Mouse (Mus musculus) NIH3T3 (cell line): Measurements from ENCODE around the gene Mfsd4b5.
"Not testable (repeated sequence)": the region's sequence is repeated elsewhere in the genome, so short reads cannot be mapped to it uniquely, and the experiment has no call there.

ENCODE experiments used
- DNase-seq: peaks from one replicate; pipeline ENCODE4 v3.0.0-alpha.2; 2012; ENCODE audit warnings: low read depth

The Mfsd4b5 gene

DNA sequence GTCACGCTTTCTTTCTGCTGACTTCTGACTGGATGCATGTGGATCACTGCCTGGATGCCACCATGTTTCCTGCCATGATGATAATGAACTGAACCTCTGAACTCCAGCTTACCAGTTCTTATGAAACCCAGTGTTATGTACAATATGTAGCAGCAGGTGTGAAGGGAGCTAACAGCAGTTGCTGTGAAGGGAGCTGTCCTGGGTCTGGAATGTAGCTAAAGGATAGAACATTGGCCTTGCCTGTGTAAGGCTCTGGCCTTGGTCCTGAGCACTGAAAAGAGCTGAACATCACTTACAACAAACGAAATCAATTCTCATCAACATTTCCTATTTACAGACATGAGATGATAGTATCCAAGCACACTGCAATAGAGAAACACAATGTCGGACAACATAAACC is 18.9 kb downstream of the Mfsd4b5 start:
- DNase-seq, result peak; percentile 73

DNA sequence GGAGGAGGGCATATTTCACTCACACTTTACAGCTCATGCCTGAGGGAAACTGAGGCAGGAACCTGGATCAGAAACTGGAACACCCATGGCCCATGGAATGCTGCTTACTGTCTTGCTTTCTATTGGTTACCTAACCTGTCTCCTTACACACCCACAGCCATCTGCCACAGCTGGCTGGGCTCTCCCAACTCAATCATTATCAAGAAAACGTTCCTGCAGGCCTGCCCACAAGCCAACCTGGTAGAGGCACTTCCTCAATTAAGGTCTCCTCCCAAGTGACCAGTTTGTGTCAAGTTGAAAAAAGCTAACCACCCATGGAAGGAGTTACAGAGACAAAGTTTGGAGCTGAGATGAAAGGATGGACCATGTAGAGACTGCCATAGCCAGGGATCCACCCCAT is 24.5 kb downstream of the Mfsd4b5 start:
- no peak for DNase-seq

DNA sequence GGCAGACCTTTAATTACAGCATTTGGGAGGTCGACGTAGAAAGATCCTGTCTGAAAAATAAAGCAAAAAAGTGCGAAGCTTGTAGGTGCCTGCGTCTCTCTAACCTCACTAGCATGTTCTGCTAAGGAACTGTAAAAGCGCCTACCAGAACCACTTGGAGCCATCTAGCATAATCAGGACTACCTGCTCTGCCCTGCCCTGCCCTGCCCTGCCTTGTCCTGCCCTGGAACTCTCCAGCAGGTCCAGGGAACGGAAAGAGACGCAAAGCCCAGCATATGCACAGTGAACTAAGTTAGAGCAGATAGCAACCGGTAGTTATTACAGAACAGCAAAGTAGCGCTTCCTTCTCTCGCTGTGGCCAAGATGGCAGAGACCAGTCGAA is 26.0 kb downstream of the Mfsd4b5 start:
- DNase-seq, result no peak

DNA sequence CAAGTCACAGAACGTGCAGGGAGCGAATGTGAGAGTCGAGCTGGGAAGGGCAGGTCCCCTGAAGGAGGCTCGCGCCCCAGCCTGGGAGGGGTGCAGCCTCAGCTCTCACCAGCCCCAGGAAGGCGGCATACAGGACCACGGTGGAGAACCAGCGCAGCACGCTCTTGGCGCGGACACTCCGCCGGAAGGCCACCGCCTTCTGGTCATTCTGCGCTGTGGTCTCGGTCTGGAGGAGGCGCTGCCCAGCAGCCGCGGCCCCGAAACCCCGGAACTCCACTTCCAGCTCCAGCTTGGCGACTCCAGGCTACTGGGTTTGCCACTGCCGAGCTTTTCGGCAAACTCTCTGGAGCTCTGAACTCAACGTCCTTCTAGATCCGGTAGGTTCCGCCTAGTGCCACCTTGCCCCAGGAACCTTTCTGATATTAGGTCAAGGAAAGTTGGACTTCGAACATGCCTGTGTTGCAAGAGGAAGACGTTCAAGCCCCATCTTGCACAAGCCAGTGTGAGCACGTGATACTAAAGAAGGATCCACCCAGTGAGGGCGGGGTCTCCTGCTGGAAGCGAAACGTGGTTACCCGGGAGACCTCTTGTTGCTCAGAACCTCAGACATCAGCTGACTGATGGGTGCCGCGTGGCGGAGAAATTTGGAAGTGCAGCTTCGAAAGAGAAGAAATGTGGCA is 26.5 kb downstream of the Mfsd4b5 start, which contains the start of gene Mfsd4b3:
Gene Mfsd4b3, minus strand, starts transcription at position 393 of the 680 bp plus-strand sequence.
- DNase-seq, result peak; percentile 95

DNA sequence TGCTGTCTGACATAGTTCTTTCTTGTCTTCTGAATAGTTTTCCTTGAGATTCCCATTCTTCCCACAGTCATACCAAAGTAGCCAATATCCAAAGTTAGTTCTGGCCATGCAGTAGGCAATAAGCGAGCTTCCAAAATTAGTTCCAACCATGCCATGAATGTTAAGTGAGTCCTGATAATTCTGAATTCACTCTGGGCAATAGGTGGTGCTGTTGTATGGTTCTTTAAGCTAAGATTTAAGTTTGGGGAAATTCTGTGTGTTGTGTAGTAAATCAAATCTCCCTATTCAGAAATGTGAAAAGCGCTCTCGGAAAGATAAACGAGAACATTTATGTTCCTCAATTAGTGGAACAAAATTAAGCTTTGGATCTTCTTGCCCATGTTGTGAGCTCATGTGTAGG is 28.2 kb downstream of the Mfsd4b5 start:
- peak; percentile 75 for DNase-seq

DNA sequence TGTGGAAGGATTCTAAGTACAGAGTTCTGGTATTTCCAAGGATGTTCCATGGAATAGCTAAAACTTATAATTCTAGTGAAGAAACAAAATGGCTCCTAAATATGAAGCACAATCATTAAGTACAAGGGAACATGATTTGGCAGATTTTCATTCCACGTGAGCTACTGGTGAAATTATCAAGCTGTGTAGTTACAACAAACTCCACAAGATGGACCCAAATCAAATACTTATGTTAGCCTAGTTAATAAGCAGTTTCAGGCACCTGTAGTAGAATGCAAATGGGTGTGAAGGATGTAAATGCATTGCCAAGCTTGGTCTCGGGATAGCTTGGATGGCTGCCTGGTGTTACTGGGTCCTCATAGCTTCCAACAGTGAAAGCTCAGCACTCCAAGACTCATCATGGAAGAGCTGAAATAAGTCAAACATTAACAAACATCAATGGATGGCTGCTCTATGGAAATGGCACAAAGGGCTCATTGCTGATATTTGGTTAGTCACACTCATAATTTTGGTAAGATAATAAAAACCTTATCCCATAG is 30.0 kb downstream of the Mfsd4b5 start:
- no peak for DNase-seq

DNA sequence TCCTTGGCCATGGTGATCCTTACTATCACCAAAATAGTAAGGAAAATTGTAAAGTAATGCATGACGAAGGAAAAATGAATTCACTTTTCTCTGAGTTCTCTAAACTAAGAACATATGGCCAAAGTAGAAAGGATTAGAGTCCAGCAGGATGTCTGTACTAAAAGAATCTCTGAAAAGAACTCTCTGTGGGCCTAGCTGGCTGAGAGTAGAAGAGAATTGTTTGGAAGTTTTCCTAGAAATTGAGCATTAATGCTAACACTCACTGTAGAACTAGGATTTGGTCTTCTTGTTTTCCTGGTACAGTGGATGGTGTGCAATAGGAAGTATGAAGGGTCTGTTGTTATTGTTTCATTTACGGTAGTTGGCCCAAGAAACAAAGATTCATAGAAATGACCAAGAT is 31.3 kb downstream of the Mfsd4b5 start:
- DNase-seq, result peak; percentile 53

DNA sequence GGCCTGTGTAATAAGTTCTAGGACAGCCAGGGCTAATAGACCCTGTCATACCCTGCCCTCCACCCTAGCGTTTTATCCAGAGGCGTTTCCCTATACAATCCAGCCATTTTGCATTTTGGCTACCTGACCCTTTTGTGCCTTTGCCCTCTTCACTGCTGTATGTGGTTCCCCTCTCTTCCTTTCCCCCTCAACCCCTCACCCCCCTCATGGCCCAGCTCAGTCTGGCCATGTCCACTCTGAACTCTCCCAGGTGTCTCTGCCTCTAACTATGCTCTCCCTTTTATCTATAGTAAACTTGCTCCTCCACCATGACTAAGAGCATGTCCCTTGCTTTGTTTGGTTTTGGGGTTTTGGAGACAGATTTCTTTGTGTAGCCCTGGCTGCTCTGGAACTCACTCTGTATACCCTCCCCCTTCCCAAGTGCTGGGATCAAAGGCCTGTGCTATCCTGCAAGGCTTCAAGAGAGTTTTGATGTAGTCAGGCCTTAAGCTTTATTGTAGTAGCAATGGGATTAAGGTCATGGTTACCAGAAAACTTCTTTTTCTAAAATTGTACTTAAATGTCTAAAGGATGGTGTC is 37.0 kb downstream of the Mfsd4b5 start:
- DNase-seq, result no peak

DNA sequence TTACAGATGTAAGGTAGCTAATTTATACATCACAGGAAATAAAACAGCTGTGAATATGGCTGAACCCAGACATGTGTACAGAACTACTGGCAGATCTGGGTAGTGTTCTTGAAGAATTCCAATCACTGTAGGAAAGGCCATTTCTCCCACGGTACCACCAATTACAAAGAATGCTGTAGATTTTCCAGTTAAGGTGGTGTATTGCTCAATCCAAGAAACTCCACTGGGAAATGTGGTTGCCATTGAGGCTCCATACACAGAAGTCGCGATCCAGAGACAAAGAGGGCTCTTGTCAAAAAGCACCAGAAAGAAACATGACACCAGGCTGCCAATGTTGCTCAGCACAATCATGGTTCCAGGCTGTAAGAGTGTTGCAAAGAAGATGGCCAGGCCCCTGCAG is 39.3 kb downstream of the Mfsd4b5 start:
- peak; percentile 27 for DNase-seq

DNA sequence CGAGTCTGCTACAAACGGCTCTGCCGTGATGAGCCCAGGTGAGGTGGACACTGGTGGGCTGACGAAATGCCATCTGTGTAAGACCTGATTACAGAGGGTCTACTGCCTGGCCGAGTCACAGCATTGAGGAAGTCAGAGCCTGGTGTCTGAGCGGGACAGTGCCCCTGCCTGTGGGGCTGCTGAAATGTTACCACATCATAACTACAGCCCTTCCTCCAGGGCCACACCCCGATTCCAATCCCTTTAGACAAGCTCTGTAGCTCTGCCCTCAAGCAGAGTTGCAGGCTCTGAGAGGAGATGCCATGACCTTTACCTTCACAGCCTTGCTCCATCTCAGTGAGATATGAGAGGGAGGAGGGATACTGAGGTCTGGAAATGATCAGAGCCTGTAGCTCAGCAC is 49.9 kb downstream of the Mfsd4b5 start:
- DNase-seq, result peak; percentile 29

DNA sequence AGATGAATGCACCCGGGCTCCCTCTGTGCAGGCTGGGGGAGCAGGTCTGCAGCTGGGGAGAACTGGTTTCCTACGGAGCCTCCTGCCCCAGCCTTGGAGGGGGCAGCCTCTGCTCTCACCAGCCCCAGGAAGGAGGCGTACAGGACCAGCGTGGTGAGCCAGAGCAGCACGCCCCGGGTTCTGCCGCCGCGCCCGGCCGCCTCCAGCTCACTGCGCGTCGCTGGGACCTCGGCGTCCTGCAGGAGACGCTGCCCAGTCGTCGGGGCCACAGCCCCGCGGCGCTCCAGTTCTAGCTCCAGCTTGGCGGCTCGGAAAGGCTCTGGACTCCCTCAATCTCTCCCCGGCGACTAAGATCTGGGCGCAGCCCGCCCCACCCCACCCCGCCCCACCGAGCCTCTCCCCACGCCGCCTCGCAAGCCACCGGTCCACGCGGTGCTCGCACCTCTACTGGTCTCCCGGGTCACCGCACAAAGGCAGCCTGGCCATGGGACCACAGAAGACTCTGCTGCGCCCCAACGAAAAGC is 59.8 kb downstream of the Mfsd4b5 start, which contains the start of gene Mfsd4b2:
Gene Mfsd4b2, minus strand, starts transcription at position 308 of the 524 bp plus-strand sequence.
- no peak for DNase-seq

DNA sequence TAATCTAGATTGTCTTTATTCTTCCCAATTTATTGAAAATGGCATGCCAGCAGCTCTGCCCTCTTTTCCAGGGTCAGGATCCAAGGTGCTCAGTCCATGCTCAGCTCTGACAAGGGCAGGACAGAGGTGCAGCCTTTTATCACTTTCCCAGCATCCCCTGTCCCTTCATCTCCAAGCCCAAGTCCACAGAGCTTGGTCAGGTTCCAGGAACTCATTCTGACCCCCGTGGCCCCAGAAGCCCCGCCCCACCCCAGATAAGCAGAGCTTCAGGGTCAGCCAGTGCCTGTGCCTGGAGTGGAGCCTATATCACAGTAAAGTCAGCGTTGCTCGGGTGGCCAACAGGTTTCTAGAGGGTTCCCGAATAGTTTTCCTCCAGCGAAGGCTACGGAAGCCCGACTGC is 61.9 kb downstream of the Mfsd4b5 start:
- DNase-seq, result not testable (repeated sequence)

DNA sequence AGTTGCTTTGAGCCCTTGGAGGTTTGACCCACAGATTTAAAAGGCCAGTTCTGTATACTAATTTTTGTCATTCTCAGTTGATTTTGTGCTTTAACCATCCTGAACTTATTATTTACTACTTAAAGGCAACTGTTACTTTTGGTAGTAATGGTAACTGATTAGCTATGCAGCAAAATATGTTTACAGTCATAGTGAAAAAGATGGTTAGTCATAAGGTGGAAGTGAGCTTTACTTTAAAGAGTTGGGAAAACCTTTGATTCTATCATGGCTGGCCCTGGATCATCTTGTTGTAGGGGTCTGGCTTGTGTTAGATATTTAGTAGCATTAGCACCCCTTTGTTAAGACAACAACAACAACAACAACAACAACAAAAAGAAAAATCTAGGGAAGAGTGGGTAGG is 73.8 kb downstream of the Mfsd4b5 start:
- no peak for DNase-seq

DNA sequence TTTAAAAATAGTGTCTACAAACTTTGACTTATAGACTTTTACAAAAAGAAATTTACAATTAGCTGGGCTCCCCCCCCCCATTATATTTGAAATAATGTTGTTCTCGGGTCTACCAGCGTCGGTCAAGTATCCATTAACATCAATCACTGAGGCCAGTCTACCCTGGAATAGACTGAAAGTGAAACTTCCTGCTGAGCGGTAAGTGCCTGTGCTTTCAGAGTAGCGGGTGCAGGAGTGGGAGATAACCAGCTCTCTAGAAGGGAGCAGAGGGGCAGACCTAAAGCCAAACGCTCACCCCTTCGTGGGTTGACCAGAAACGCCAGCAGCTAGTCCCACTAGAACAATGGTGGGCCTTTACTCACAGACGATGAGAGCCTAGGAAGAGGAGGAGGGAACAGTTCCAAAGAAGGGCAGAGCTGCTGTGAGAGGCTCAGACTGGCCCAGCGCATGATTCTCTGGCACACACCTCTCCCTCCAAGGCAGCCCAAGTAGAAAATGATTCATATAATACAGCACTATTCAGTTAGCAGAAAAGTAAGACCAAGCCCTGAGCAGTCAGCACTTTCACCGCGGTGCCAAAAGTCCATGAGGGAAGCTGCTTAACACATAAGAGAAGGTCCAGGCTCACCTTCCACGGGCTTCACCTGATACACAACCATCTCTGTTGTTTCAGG is 77.5 kb downstream of the Mfsd4b5 start:
- DNase-seq, result peak; percentile 36
